Mouse (Mus musculus) embryonic facial prominence, embryonic 11.5 days (tissue): ENCODE measurements around the gene Prrt4. TPM values are rescaled to one million over a fixed set of nuclear protein-coding genes. Genes with fewer than 3 reads are reported as not detected.

Source experiments
- ATAC-seq: fragments of 200-750 bp; cut with Nextera tagmentation; replicated peaks from 2 replicates; pipeline ENCODE4 v1.8.0; 2017; ENCODE audit warnings: low read depth; ENCODE audit not compliant: insufficient number of reproducible peaks, low FRiP score, low TSS enrichment
- DNase-seq: peaks from one replicate; pipeline ENCODE4 v3.0.0-alpha.2; 2015; ENCODE audit warnings: low spot score
- H3K27ac ChIP-seq: fragments of 300-500 bp; sonication (generic); replicated peaks from 2 replicates; pipeline ENCODE4 v1.5.1; 2014; ENCODE audit warnings: mild to moderate bottlenecking, low read depth, low read length, control low read depth
- H3K27me3 ChIP-seq: fragments of 300-500 bp; sonication (generic); 2 replicates; pipeline ENCODE4 v1.6.1; 2014; ENCODE audit warnings: mild to moderate bottlenecking, low read length, moderate library complexity, mixed read lengths; ENCODE audit not compliant: control insufficient read depth, insufficient read depth
- H3K36me3 ChIP-seq: fragments of 300-500 bp; sonication (generic); replicated peaks from 2 replicates; pipeline ENCODE4 v1.6.1; 2014; ENCODE audit warnings: low read depth, mild to moderate bottlenecking, low read length, moderate library complexity, mixed read lengths; ENCODE audit not compliant: control insufficient read depth, insufficient read depth
- H3K4me1 ChIP-seq: fragments of 300-500 bp; sonication (generic); 2 replicates; pipeline ENCODE4 v1.6.1; 2014; ENCODE audit warnings: low read length, mixed read lengths; ENCODE audit not compliant: control insufficient read depth, insufficient read depth
- H3K4me2 ChIP-seq: fragments of 300-500 bp; sonication (generic); 2 replicates; pipeline ENCODE4 v1.6.1; 2014; ENCODE audit warnings: low read depth, mild to moderate bottlenecking, control low read depth, low read length, moderate library complexity
- H3K4me3 ChIP-seq: fragments of 300-500 bp; sonication (generic); 2 replicates; pipeline ENCODE4 v1.5.1; 2014; ENCODE audit warnings: low read depth, low read length, control low read depth
- H3K9ac ChIP-seq: fragments of 300-500 bp; sonication (generic); replicated peaks from 2 replicates; pipeline ENCODE4 v1.6.1; 2014; ENCODE audit warnings: mild to moderate bottlenecking, control low read depth, low read length
- H3K9me3 ChIP-seq: fragments of 300-500 bp; sonication (generic); replicated peaks from 2 replicates; pipeline ENCODE4 v1.6.1; 2016; ENCODE audit warnings: mild to moderate bottlenecking, low read length, inconsistent platforms, mixed read lengths; ENCODE audit not compliant: control insufficient read depth
- WGBS: fragments of 180-500 bp; shearing (Covaris S2); extraction: QIAGEN DNeasy Blood & Tissue Kit; methylation state at CpG from one replicate; pipeline ENCODE4 v1.1.7; 2014; 5-methylcytosine and 5-hydroxymethylcytosine counted together
- polyA plus RNA-seq: library from polyadenylated mRNA; unstranded; fragments of >200 nt; fragmentation: Nextera tagmentation; extraction: Ambion mirVana; gene quantifications from 2 replicates; pipeline ENCODE4 v1.2.1, GENCODE M21; 2014

Gene Prrt4
- polyA plus RNA-seq, 1 experiment from 2014 or later: 1.3 TPM

- H3K4me3 ChIP-seq: no peak overlapping the region
- WGBS: 92% methylated on average over 6 of the region's 6 CpGs
- ATAC-seq (no peak), DNase-seq (no peak)
- no peaks in the 10 kb centered on the region; the same call in 1 of the 2 replicates for H3K36me3 ChIP-seq
- no peak overlapping the region for H3K27ac ChIP-seq
- no peak overlapping the region for H3K9ac ChIP-seq
- H3K4me1 ChIP-seq: no peaks in the 10 kb centered on the region
- H3K9me3 ChIP-seq: no peaks in the 10 kb centered on the region
- no peak overlapping the region for H3K4me2 ChIP-seq
- no peaks in the 10 kb centered on the region; the same call in 1 of the 2 replicates for H3K27me3 ChIP-seq
Observed at GRCm38 (mm10) chr6:29203861-29204585, 24.6 kb upstream of the Prrt4 start.

DNA sequence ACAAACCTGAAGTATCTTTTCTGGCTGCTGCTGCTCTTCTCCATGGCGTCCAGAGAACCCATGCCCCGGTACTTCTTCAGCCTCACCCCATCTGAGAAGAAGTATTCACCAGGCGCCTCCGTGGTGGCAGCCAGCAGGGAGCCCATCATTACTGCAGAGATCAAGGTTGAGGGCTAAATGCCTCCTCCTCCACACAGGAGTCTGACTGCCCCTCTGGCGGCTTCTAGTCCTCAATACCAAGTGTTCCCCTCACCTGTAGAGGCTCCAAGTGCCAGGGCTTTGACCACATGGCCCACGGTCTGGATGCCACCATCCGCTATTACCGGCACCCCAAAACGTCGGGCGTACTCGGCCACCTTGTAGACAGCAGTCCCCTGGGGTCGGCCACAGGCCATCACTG is 23.7 kb upstream of the Prrt4 start:
- WGBS: 88% methylated on average over 13 of the region's 13 CpGs
- H3K4me3 ChIP-seq: no peak overlapping the region
- no peaks in the 10 kb centered on the region; the same call in 1 of the 2 replicates for H3K36me3 ChIP-seq
- no peaks in the 10 kb centered on the region; the same call in 1 of the 2 replicates for H3K27me3 ChIP-seq
- no peaks in the 10 kb centered on the region; the same call in 1 of the 2 replicates for H3K4me1 ChIP-seq
- H3K4me2 ChIP-seq: no peak overlapping the region
- H3K27ac ChIP-seq: no peak overlapping the region
- H3K9me3 ChIP-seq: no peaks in the 10 kb centered on the region
- no peak for ATAC-seq
- DNase-seq: no peak
- no peak overlapping the region for H3K9ac ChIP-seq

GRCm38 (mm10) chr6:29201988-29202387 is 22.6 kb upstream of the Prrt4 start:
- no peak for ATAC-seq
- DNase-seq: no peak
- H3K36me3 ChIP-seq: no peaks in the 10 kb centered on the region; the same call in 1 of the 2 replicates

DNA sequence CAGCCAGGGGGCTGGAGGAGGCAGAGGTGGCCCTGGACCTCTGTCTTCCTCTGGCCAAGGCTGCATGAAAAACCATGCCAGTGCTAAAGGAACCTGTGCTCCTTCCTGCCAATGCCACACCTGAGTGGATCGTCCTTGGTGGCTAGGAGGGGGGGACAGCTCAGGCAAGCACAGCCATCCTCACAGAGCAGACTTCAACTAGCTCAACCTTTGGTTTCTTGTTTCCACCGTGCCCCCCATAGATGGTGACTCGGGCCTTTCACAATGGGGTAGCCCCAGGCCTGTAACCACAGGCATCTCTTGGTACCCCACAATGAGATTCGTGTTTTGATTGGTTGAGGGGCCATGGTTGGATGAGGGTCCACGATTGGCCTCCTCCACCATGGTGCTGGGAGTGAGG is 22.0 kb upstream of the Prrt4 start:
- no peak overlapping the region for H3K4me2 ChIP-seq
- no peaks in the 10 kb centered on the region; the same call in 1 of the 2 replicates for H3K27me3 ChIP-seq
- no peak overlapping the region for H3K27ac ChIP-seq
- H3K9me3 ChIP-seq: no peaks in the 10 kb centered on the region
- DNase-seq (no peak), ATAC-seq (no peak)
- H3K4me1 ChIP-seq: no peaks in the 10 kb centered on the region; the same call in 1 of the 2 replicates
- no peak overlapping the region for H3K4me3 ChIP-seq
- no peak overlapping the region for H3K9ac ChIP-seq
- no peaks in the 10 kb centered on the region; the same call in 1 of the 2 replicates for H3K36me3 ChIP-seq
- WGBS: 94% methylated on average over 5 of the region's 5 CpGs

More at GRCm38 (mm10) chr6:29201988-29202387, 22.6 kb upstream of the Prrt4 start:
- Histone ChIP-seq H3K4me2 (no peak overlapping the region), H3K9me3 (no peaks in the 10 kb centered on the region), H3K27me3 (no peaks in the 10 kb centered on the region; the same call in 1 of the 2 replicates), H3K9ac (no peak overlapping the region), H3K4me3 (no peak overlapping the region), H3K27ac (no peak overlapping the region), H3K4me1 (no peaks in the 10 kb centered on the region; the same call in 1 of the 2 replicates)
- 89% methylated on average over 8 of the region's 8 CpGs for WGBS

DNA sequence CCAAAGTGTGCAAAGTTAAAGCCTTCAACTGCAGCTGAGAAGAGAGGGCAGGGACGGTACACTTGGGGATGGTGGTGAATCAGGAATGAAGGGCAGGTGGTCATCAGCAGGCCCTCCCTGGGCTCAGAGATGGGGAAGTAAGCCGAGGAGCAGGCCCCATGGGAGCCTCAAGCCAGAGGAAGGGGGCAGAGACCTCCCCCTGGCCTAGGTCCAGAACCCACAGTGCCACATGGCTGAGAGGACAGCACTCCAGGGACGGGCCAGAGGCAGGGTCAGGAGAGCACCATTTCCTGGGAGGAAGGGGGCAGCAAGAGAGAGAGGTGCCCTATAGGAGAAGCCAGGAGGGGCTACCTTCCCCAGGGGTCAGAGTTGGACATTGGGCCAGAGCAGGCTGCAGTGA is 21.1 kb upstream of the Prrt4 start:
- Histone ChIP-seq H3K36me3 (no peaks in the 10 kb centered on the region), H3K4me1 (no peaks in the 10 kb centered on the region; the same call in 1 of the 2 replicates), H3K4me2 (no peak overlapping the region), H3K27me3 (no peaks in the 10 kb centered on the region; the same call in 1 of the 2 replicates), H3K27ac (no peak overlapping the region), H3K9me3 (no peaks in the 10 kb centered on the region), H3K9ac (no peak overlapping the region), H3K4me3 (no peak overlapping the region)
- 70% methylated on average over 3 of the region's 3 CpGs for WGBS
- no peak for DNase-seq
- no peak for ATAC-seq

GRCm38 (mm10) chr6:29199223-29199855 is 20.0 kb upstream of the Prrt4 start:
- H3K4me2 ChIP-seq: peak overlapping the region; percentile 26
- no peak overlapping the region; the same call in 1 of the 2 replicates for H3K9ac ChIP-seq
- ATAC-seq: no peak
- H3K4me1 ChIP-seq: no peaks in the 10 kb centered on the region; the same call in 1 of the 2 replicates
- H3K27me3 ChIP-seq: no peaks in the 10 kb centered on the region; the same call in 1 of the 2 replicates
- no peak for DNase-seq
- no peak overlapping the region for H3K4me3 ChIP-seq
- no peaks in the 10 kb centered on the region for H3K9me3 ChIP-seq
- H3K27ac ChIP-seq: no peak overlapping the region
- 44% methylated on average over 8 of the region's 8 CpGs for WGBS
- no peaks in the 10 kb centered on the region for H3K36me3 ChIP-seq

- 15% methylated on average over 25 of the region's 25 CpGs for WGBS
- H3K4me3 ChIP-seq: peak overlapping the region; percentile 11; the same call in 1 of the 2 replicates
- peak overlapping the region; percentile 26 for H3K4me2 ChIP-seq
- DNase-seq (peak; percentile 97), ATAC-seq (peak; percentile 66)
- H3K9ac ChIP-seq: peak overlapping the region; percentile 13
- H3K27ac ChIP-seq: no peak overlapping the region
- no peaks in the 10 kb centered on the region for H3K9me3 ChIP-seq
- no peaks in the 10 kb centered on the region for H3K36me3 ChIP-seq
- no peaks in the 10 kb centered on the region; the same call in 1 of the 2 replicates for H3K4me1 ChIP-seq
- H3K27me3 ChIP-seq: no peaks in the 10 kb centered on the region; the same call in 1 of the 2 replicates
Observed at GRCm38 (mm10) chr6:29198309-29199222, 19.2 kb upstream of the Prrt4 start.
